Mouse (Mus musculus) brain, embryonic 14.5 days (tissue): Measurements from ENCODE around the gene 1700013F07Rik.

Experiments
- CTCF ChIP-seq: fragments of 200-500 bp; IDR thresholded peaks from 2 replicates; pipeline ENCODE4 v1.5.1; 2012; ENCODE audit warnings: inconsistent platforms, mild to moderate bottlenecking, moderate library complexity, borderline replicate concordance; ENCODE audit not compliant: insufficient read depth, insufficient read length; ENCODE audit errors: extremely low read depth
- POLR2A ChIP-seq: fragments of 200-500 bp; IDR thresholded peaks from 2 replicates; pipeline ENCODE4 v1.6.1; 2012; ENCODE audit warnings: mild to moderate bottlenecking, inconsistent platforms, borderline replicate concordance; ENCODE audit not compliant: poor library complexity, insufficient read depth, insufficient read length, severe bottlenecking; ENCODE audit errors: extremely low read depth

DNA sequence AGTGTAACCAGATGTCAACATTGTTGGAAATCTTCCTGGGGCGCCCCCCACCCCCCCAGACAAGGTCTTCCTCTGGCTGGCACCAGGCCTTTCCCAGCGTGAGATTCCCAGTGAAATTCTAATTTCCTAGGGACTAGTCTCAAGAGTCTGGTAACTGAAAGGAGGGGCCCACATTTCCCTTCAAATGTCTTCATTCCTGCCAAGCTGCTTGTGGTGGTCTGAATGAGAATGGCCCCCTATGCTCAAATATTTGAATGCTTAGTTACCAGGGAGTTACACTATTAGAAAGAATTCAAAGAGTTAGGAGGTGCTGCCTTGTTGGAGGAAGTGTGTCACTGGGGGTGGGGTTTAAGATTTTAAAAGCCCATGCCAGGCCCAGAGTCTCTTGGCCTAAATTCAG lies 54.5 kb downstream of the 1700013F07Rik start:
- TF ChIP-seq CTCF (no peak), POLR2A (no peak)
